Mouse (Mus musculus) midbrain, embryonic 13.5 days (tissue): ENCODE measurements around the gene Pdzk1ip1. TPM values are rescaled to one million over a fixed set of nuclear protein-coding genes. Genes with fewer than 3 reads are reported as not detected.

Source experiments
- ATAC-seq: fragments of 200-750 bp; cut with Nextera tagmentation; 2 replicates; pipeline ENCODE4 v1.8.0; 2017; ENCODE audit warnings: mild to moderate bottlenecking, moderate TSS enrichment, moderate library complexity
- H3K27ac ChIP-seq: fragments of 300-500 bp; sonication (generic); 2 replicates; pipeline ENCODE4 v1.5.1; 2015; ENCODE audit warnings: inconsistent platforms, mild to moderate bottlenecking, moderate library complexity
- H3K27me3 ChIP-seq: fragments of 300-500 bp; sonication (generic); 2 replicates; pipeline ENCODE4 v1.6.1; 2015; ENCODE audit warnings: mild to moderate bottlenecking, inconsistent platforms
- H3K36me3 ChIP-seq: fragments of 300-500 bp; sonication (generic); 2 replicates; pipeline ENCODE4 v1.6.1; 2015; ENCODE audit warnings: mild to moderate bottlenecking, inconsistent platforms
- H3K4me1 ChIP-seq: fragments of 300-500 bp; sonication (generic); replicated peaks from 2 replicates; pipeline ENCODE4 v1.6.1; 2015; ENCODE audit warnings: inconsistent platforms
- H3K4me2 ChIP-seq: fragments of 300-500 bp; sonication (generic); replicated peaks from 2 replicates; pipeline ENCODE4 v1.6.1; 2015; ENCODE audit warnings: moderate library complexity, mild to moderate bottlenecking, inconsistent platforms
- H3K4me3 ChIP-seq: fragments of 300-500 bp; sonication (generic); replicated peaks from 2 replicates; pipeline ENCODE4 v1.5.1; 2015; ENCODE audit warnings: mild to moderate bottlenecking, inconsistent platforms
- H3K9ac ChIP-seq: fragments of 300-500 bp; sonication (generic); replicated peaks from 2 replicates; pipeline ENCODE4 v1.6.1; 2015; ENCODE audit warnings: mild to moderate bottlenecking, inconsistent platforms
- H3K9me3 ChIP-seq: fragments of 300-500 bp; sonication (generic); 2 replicates; pipeline ENCODE4 v1.6.1; 2016; ENCODE audit warnings: mild to moderate bottlenecking, inconsistent platforms
- WGBS: fragments of 180-500 bp; shearing (Covaris S2); methylation state at CpG from one replicate; pipeline ENCODE4 v1.1.7; 2015; 5-methylcytosine and 5-hydroxymethylcytosine counted together
- polyA plus RNA-seq: library from polyadenylated mRNA; unstranded; fragments of >200 nt; fragmentation: Nextera tagmentation; extraction: Ambion mirVana; gene quantifications from 2 replicates; pipeline ENCODE4 v1.2.1, GENCODE M21; 2015

Pdzk1ip1 gene
- polyA plus RNA-seq, 1 experiment from 2014 or later, result 6.3 TPM

- Histone ChIP-seq H3K4me2 (peak overlapping the region; percentile 92), H3K27ac (peak overlapping the region; percentile 93), H3K36me3 (no peaks in the 10 kb centered on the region), H3K4me3 (peak overlapping the region; percentile 40), H3K27me3 (peaks cover 87% of the 10 kb centered on the region), H3K4me1 (peaks cover 24% of the 10 kb centered on the region), H3K9ac (peak overlapping the region; percentile 66), H3K9me3 (no peaks in the 10 kb centered on the region)
- ATAC-seq, result no peak
- WGBS, result under 1% methylated on average over 20 of the region's 20 CpGs
Measured at GRCm38 (mm10) chr4:115058317-115058761, 30.2 kb upstream of the Pdzk1ip1 start.

- no peaks in the 10 kb centered on the region for H3K36me3 ChIP-seq
- H3K27me3 ChIP-seq, result peaks cover 87% of the 10 kb centered on the region
- peak overlapping the region; percentile 66 for H3K9ac ChIP-seq
- WGBS, result under 1% methylated on average over 23 of the region's 23 CpGs
- H3K27ac ChIP-seq, result peak overlapping the region; percentile 93
- peak overlapping the region; percentile 92 for H3K4me2 ChIP-seq
- no peaks in the 10 kb centered on the region for H3K9me3 ChIP-seq
- peaks cover 31% of the 10 kb centered on the region for H3K4me1 ChIP-seq
- ATAC-seq, result no peak
- peak overlapping the region; percentile 40 for H3K4me3 ChIP-seq
Measured at GRCm38 (mm10) chr4:115058871-115059590, 29.5 kb upstream of the Pdzk1ip1 start.

GRCm38 (mm10) chr4:115059871-115060270 lies 28.6 kb upstream of the Pdzk1ip1 start:
- no peak for ATAC-seq

GRCm38 (mm10) chr4:115060753-115061152 lies 27.8 kb upstream of the Pdzk1ip1 start:
- H3K4me2 ChIP-seq, result peak overlapping the region; percentile 92
- H3K9me3 ChIP-seq, result no peaks in the 10 kb centered on the region
- H3K27me3 ChIP-seq, result peaks cover 87% of the 10 kb centered on the region
- WGBS, result 8% methylated on average over 3 of the region's 3 CpGs
- no peak for ATAC-seq
- H3K4me1 ChIP-seq, result peaks cover 32% of the 10 kb centered on the region
- H3K4me3 ChIP-seq, result peak overlapping the region; percentile 40
- peak overlapping the region; percentile 66 for H3K9ac ChIP-seq
- no peaks in the 10 kb centered on the region for H3K36me3 ChIP-seq
- H3K27ac ChIP-seq, result peak overlapping the region; percentile 93

More at GRCm38 (mm10) chr4:115059871-115060270, 28.6 kb upstream of the Pdzk1ip1 start:
- Histone ChIP-seq H3K9me3 (no peaks in the 10 kb centered on the region), H3K36me3 (no peaks in the 10 kb centered on the region), H3K4me1 (peaks cover 32% of the 10 kb centered on the region), H3K4me2 (peak overlapping the region; percentile 92), H3K27ac (peak overlapping the region; percentile 93), H3K9ac (peak overlapping the region; percentile 66), H3K4me3 (peak overlapping the region; percentile 40), H3K27me3 (peaks cover 87% of the 10 kb centered on the region)
- WGBS, result 2% methylated on average over 12 of the region's 12 CpGs

GRCm38 (mm10) chr4:115062540-115062874 lies 26.0 kb upstream of the Pdzk1ip1 start:
- H3K4me1 ChIP-seq, result peaks cover 21% of the 10 kb centered on the region
- peaks cover 90% of the 10 kb centered on the region for H3K27me3 ChIP-seq
- H3K4me2 ChIP-seq, result peak overlapping the region; percentile 92
- H3K27ac ChIP-seq, result peak overlapping the region; percentile 79
- WGBS, result 1% methylated on average over 9 of the region's 9 CpGs
- H3K9ac ChIP-seq, result peak overlapping the region; percentile 76
- H3K36me3 ChIP-seq, result no peaks in the 10 kb centered on the region
- H3K9me3 ChIP-seq, result no peaks in the 10 kb centered on the region
- ATAC-seq, result no peak
- peak overlapping the region; percentile 52 for H3K4me3 ChIP-seq

- WGBS, result 0% methylated on average over 53 of the region's 58 CpGs
- Histone ChIP-seq H3K4me1 (peaks cover 21% of the 10 kb centered on the region), H3K9me3 (no peaks in the 10 kb centered on the region), H3K4me3 (peak overlapping the region; percentile 52), H3K9ac (peak overlapping the region; percentile 76), H3K4me2 (peak overlapping the region; percentile 92), H3K36me3 (no peaks in the 10 kb centered on the region), H3K27me3 (peaks cover 86% of the 10 kb centered on the region), H3K27ac (peak overlapping the region; percentile 79)
- ATAC-seq, result peak; percentile 90
Measured at GRCm38 (mm10) chr4:115062875-115063517, 25.5 kb upstream of the Pdzk1ip1 start.

- H3K27ac ChIP-seq, result peak overlapping the region; percentile 79
Measured at GRCm38 (mm10) chr4:115063518-115064239, 24.8 kb upstream of the Pdzk1ip1 start.

GRCm38 (mm10) chr4:115071668-115072067 lies 16.8 kb upstream of the Pdzk1ip1 start:
- Histone ChIP-seq H3K9me3 (no peaks in the 10 kb centered on the region), H3K9ac (no peak overlapping the region), H3K36me3 (0 out of 2 replicates have a peak, but pooled peaks cover 7% of the 10 kb centered on the region), H3K4me1 (no peaks in the 10 kb centered on the region), H3K27ac (no peak overlapping the region), H3K4me3 (no peak overlapping the region), H3K4me2 (no peak overlapping the region), H3K27me3 (peaks cover 14% of the 10 kb centered on the region)
- WGBS, result 29% methylated on average over 1 of the region's 1 CpGs
- ATAC-seq, result no peak

More at GRCm38 (mm10) chr4:115063518-115064239, 24.8 kb upstream of the Pdzk1ip1 start:
- Histone ChIP-seq H3K4me2 (peak overlapping the region; percentile 92), H3K9me3 (no peaks in the 10 kb centered on the region), H3K9ac (peak overlapping the region; percentile 76), H3K4me1 (peaks cover 21% of the 10 kb centered on the region), H3K27me3 (peaks cover 90% of the 10 kb centered on the region), H3K36me3 (no peaks in the 10 kb centered on the region), H3K4me3 (peak overlapping the region; percentile 52)
- WGBS, result 1% methylated on average over 31 of the region's 31 CpGs
- ATAC-seq, result peak; percentile 43

- no peaks in the 10 kb centered on the region for H3K9me3 ChIP-seq
- H3K27ac ChIP-seq, result no peak overlapping the region
- H3K4me1 ChIP-seq, result peaks cover 16% of the 10 kb centered on the region
- H3K4me3 ChIP-seq, result no peak overlapping the region
- 0 out of 2 replicates have a peak, but pooled peaks cover under 1% of the 10 kb centered on the region for H3K36me3 ChIP-seq
- no peaks in the 10 kb centered on the region for H3K27me3 ChIP-seq
- no peak overlapping the region for H3K4me2 ChIP-seq
- no peak overlapping the region for H3K9ac ChIP-seq
- 76% methylated on average over 1 of the region's 1 CpGs for WGBS
- no peak for ATAC-seq
Measured at GRCm38 (mm10) chr4:115074789-115075188, 13.7 kb upstream of the Pdzk1ip1 start.

- no peak overlapping the region for H3K4me2 ChIP-seq
- H3K4me1 ChIP-seq, result peaks cover 20% of the 10 kb centered on the region
- no peak overlapping the region for H3K9ac ChIP-seq
- H3K27ac ChIP-seq, result no peak overlapping the region
- H3K36me3 ChIP-seq, result no peaks in the 10 kb centered on the region
- H3K27me3 ChIP-seq, result no peaks in the 10 kb centered on the region
- no peaks in the 10 kb centered on the region for H3K9me3 ChIP-seq
- WGBS, result 35% methylated on average over 3 of the region's 3 CpGs
- no peak overlapping the region for H3K4me3 ChIP-seq
- no peak for ATAC-seq
Measured at GRCm38 (mm10) chr4:115075204-115075915, 13.1 kb upstream of the Pdzk1ip1 start.
